Mouse (Mus musculus): Measurements from ENCODE around the gene Gm20696. TPM values are rescaled to one million over a fixed set of nuclear protein-coding genes. Genes with fewer than 3 reads are reported as not detected.

Gm20696 gene
- total RNA-seq, 2 experiments from 2014 or later, result 11.2 to 15.9 TPM

DNA sequence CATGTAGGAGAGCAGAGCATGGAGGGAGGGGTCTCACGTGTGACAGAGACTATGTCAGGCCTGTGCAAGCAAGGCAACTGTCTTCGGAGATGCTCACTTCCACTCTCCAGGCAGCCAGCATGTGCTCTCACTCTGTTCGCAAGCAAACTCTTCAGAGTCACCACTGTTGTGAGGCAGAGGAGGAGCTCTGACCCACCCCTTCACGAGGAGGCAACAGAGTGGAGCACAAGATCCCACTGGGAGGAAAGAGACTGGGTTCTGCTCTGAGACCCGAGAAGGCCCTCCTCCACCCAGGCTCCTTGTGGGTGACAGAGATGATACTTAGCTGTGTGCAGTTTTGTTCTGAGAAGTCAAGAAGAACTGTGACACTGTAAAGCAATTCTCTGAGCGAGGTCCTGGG lies 392.4 kb downstream of the Gm20696 start:
- no peak for DNase-seq
- intact Hi-C loops (cut with DNase I), result loop anchor here (10.0 kb wide), 1 partner anchor 251 kb away; the partner anchor contains the start of gene Foxp1

DNA sequence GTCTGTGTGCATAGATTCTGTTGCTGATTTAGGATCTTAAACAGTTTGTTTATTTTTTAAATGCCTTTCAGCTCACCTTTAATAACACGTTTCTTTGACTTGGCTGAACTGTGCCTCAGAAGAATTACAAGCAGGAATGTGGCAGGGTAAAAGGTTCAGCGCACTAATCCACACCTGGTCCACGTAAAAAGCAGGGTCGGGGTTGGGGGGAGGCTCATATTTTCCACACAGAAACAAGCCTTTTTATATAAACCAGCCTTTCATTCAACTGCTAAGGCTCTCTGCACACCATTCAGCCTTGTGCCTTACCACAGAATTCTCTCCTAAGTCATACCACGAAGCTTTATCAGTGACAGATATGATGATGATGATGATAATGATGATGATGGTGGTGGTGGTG lies 393.4 kb downstream of the Gm20696 start:
- no peak for DNase-seq
- intact Hi-C loops (cut with DNase I), result loop anchor here (10.0 kb wide), 1 partner anchor 252 kb away; the partner anchor contains the start of gene Foxp1

DNA sequence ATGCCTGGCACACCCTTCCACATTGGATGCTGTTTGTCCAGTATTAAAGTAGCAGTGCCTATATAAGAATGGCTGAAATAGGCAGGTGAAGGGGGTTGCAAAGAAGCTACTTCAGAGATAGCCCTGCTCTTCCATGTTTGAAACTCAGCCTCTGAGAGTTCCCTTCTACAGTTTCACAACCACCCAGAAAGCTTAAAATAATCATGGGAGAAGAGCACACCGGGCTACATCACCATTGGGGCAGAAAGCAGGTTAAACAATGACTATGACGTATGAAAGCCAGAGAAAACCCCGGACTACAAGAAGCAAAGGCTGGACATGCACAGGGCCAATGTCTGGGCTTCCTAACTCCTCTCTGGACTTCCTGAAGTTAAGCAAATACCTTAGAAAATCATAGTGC lies 394.4 kb downstream of the Gm20696 start:
- intact Hi-C loops (cut with DNase I), result loop anchor here (10.0 kb wide), 1 partner anchor 253 kb away; the partner anchor contains the start of gene Foxp1
- no peak for DNase-seq

DNA sequence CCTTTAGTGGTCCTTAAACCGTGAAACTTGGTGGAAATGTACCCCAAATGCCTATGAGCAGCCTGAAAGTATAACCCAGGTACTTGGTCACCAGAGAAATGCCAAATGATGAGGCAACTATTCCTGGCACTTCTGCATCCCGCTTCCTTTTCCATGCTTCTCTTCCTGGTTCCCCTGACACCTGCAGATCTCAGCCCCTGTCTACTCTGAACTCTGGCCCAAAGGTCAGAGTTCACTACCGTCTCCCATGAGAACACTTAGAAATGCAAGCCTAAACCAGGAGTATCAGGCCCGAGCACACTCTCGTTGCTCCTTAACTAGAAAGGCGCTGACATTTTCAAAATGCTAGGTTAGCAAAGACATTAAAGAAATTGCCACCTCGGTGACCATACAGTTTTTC lies 394.9 kb downstream of the Gm20696 start:
- no peak for DNase-seq
- intact Hi-C loops (cut with DNase I), result loop anchor here (10.0 kb wide), 1 partner anchor 253 kb away; the partner anchor contains the start of gene Foxp1

DNA sequence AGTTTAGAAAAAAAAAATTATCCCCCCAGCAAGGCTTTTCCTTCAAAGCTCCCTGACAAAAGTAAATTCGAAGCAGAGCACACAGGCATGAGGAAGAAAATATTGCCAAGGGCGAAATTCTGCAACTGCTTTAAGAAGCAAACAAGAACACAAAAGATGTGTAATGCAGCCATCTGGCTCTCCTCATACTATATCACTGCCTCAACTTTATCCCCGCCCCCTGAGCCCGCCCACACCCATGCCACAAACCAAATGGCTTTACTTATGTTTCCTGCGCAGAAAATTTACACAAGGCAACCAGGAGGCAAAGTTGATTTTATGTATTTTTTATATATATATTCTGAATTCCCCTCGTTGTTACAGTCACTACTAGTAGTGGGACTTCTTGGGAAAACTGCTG lies 396.7 kb downstream of the Gm20696 start:
- intact Hi-C loops (cut with DNase I), result loop anchor here (10.0 kb wide), 2 partner anchors 255 to 1165 kb away; partner anchors contain the start of gene Foxp1
- no peak for DNase-seq

DNA sequence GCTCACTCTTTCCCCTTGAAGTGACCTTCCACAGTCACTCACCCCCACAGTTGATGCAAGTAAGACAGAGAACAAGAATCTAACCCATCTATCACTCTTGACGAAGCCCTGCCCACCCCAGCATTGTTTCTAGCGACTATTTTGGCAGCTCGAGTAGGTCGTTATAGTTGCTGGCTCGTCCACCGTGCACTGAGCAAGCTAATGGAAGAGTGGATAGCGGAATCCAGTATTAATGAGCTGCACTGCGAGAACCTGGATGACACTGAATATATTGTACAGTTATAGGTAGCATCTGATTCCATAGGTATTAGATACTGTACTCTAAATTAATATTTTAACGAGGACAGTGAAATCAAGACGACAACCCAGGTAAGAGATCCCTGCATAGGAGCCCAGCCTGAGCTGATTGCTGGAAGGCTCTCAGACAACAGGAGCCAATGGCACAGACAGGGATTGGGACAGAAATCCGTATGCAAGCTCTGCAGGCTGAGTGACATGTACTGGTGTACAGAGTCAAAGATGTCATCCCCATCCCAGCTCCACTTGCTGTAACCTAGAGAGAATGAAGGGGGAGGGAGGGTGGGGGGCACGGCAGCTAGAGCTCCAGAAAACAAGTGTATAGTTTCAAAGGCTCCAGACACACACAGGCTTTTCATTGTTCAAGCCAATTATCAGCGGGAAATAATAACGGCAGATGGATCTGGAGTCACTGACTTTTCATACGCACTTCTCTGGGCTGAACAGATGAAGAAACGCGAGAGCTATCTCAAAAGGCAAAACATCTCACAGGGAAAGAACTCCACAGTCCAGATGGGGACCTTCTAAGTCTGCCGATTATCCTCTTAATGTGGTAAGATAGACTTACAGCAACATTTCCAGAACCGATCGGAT lies 398.2 kb downstream of the Gm20696 start:
- no peak for DNase-seq
- intact Hi-C loops (cut with DNase I), result loop anchor here (10.0 kb wide), 1 partner anchor 1164 kb away; no protein-coding TSS in a partner anchor

DNA sequence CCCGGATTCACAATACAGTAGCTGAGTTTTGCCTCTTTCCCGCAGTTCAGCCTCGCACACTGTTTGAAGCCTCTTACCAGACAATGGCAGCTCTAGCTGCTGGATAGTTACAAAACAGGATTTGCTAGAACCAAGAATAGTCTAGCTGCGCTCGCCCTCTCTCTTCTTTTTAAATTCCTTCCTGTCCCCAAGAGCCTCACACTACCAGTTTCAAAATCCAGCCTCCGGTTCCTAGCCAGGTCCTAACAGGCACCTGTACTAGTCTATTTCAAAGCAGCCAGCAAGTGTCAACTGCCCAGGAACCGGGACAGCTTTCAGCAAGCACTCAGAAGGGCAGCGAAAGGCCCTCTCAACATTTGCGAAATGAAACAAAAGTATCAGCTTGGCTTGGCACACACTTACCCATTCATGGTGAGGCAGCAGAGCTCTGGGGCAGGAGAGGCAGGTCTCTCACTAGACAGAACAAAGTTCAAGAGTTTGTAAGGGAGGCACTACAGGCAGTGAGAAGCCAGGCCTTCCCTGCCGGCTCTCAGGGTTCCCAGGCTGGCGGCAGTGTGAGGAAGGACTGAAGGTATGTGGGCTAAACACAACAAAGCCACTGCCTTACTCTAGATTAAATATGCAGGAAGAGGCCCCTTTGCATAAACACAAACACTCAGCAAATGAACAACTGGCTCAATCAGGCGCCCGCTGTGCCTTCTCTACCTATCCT lies 400.5 kb downstream of the Gm20696 start:
- intact Hi-C loops (cut with DNase I), result loop anchor here (10.0 kb wide), 1 partner anchor 1161 kb away; no protein-coding TSS in a partner anchor
- no peak for DNase-seq

DNA sequence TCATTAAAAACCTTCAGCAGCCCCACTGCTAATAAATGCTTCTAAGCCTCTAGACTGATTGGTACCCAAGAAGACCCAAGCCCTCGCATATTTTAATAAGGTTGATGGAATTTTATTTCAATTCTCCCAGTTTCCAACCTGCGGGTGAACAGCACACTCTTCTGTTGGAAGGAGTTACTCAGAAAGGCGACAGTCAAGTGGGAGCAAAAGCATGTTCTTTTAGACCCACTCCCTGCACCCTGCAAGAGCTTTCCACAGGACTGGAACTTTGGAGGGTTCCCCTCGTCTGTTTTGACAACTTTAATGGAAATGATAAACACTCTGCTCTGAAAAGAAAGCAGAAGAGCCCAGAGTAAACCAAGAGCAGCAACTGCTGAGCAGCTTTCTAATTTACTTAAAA lies 401.4 kb downstream of the Gm20696 start:
- intact Hi-C loops (cut with DNase I), result loop anchor here (10.0 kb wide), 1 partner anchor 1160 kb away; no protein-coding TSS in a partner anchor
- no peak for DNase-seq

DNA sequence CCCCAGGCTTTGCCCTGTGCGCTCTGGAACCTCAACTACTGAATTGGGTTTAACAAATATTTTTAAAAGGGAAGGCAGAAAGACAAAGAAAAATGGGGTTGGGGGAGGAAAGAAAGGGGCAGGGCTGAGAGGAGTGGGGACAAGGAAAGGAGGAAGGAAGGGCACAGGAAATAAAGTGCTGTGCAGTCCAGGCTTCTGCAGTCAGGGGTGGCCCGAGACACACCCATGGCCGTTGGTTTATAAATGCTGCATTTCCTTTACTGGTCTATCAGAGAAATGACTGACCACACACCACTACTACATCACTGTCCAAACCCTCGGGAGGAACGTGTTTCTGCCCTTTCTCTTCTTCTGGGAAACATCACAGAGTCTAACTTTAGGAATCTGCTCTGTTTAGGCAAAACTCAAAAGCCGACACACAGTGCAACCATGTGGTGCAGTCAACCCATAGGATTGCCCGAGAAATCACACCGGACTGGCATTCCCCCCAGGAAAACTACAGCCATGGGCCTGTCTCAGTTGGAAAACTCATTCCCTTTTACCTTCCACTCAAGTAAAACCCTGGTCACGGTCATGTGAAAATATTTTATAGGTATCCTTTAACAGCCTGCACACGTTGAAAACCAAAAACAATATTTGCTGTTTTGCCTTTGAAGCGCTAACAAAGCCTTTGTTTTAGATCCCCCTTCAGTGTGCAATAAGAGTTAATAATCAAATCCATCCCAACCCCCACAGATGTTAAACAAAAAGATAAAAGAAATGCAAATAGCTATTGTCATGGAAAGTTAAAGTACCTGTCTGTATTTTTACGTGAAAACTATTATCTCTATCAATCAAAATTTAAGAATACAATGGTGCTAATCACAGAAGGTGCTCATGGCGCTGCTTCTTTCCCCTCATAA lies 402.2 kb downstream of the Gm20696 start:
- no peak for DNase-seq
- intact Hi-C loops (cut with DNase I), result loop anchor here (10.0 kb wide), 1 partner anchor 1160 kb away; no protein-coding TSS in a partner anchor

DNA sequence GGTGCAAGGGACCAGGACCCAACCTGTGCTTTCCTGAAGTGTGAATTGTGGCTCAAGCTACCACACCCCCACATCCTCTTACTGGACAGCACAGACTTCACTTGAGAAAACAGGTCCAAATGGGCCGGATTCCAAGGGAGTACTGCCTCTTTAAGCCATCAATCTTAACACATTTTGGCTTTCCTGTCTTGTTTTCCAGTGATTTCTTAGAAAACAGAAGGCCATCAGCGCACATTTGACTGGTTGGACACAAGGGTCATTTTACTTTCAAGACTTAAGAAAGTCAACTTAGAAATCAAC lies 402.8 kb downstream of the Gm20696 start:
- intact Hi-C loops (cut with DNase I), result loop anchor here (10.0 kb wide), 1 partner anchor 1159 kb away; no protein-coding TSS in a partner anchor
- no peak for DNase-seq

DNA sequence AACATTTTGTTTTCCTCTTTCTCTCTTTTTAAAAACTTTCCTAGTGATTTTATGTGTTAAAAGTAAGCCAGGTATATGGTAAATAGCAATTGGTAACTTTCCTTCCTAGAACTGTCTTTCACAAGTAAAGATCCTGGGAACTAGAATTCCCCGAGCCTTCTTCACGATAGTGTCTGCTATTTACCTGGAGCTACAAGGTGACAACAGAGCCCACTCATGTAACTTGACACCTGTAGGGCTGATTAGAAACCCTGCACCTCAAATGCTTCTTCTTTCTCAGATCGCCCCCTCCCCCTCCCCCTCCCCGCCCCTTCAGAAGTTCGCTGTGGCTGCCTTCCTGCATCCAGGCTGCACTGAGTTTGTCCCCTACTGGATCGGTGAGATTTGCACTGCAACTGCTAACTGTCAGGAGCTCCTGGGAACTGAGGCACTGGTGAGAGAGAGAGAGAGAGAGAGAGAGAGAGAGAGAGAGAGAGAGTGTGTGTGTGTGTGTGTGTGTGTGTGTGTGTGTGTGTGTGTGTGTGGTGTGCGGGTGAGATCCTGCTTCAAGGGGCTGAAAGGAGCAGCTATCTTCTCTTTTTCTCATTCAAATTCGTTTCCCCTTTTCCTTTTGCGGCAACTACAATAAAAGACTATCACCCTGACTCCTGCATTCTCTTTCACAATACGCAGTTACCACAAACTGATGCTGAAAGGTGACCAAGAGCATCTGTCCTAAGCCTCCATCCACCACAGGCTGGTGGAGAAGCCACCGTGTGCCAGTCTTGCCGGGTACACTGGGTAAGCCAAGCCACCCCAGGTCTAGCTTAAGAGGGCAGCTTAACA lies 403.3 kb downstream of the Gm20696 start:
- intact Hi-C loops (cut with DNase I), result loop anchor here (10.0 kb wide), 1 partner anchor 1158 kb away; no protein-coding TSS in a partner anchor
- no peak for DNase-seq

DNA sequence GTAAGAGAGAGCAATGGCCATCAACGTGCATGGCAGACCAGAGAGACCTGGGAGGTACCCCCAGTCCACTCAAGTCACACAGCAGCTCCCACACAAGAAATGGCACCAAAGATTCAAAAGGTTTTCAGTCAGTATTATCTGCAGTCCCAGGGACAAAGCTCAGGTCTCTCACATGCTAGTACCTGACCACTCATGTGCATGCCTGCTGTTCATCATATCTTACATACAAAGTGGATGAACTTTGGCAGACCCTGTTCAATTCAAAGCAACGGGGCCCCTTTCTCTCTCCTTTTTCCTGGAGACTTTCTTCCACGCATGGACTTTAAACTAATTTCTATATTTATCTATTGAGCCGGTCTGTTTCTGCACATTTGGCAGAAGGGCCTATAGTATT lies 404.9 kb downstream of the Gm20696 start:
- no peak for DNase-seq
- intact Hi-C loops (cut with DNase I), result loop anchor here (10.0 kb wide), 1 partner anchor 1157 kb away; no protein-coding TSS in a partner anchor

DNA sequence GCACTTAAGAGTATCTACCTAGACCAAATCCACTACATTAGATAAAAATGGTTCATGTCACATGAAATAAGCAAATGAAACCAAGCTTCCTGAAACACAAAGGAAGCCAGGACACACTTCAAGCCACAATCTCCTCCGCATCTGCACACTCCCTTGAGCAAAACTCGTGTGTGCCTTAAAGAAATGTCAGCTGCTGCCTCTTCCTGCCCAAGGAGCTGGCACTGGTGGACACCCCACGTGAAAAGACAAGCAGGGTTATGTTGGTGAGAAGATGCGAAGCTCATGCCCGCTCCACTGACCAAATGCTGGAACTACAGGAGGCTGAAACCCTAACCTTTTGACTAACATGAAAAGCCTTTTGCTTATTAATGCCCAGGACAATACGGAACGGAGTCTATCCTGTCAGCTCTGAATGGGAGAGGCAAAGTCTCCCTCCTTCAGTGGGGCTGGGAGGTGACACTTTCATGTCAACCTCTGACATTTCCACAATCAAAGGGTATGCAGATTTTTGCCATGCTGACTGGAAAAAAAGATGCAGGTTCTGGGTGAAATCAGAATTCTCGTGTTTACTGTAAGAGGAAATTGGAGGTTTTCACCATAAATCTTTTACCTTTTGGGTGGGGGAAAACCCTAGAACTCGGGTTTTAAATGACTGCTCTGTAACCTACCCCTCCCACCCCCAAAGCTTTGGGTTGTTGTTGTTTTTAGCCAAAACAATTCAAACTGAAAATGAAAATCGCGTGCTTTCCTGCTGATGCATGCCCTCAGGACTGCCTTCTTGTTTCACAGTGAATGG lies 405.5 kb downstream of the Gm20696 start:
- intact Hi-C loops (cut with DNase I), result loop anchor here (10.0 kb wide), 1 partner anchor 1156 kb away; no protein-coding TSS in a partner anchor
- DNase-seq, result no peak

DNA sequence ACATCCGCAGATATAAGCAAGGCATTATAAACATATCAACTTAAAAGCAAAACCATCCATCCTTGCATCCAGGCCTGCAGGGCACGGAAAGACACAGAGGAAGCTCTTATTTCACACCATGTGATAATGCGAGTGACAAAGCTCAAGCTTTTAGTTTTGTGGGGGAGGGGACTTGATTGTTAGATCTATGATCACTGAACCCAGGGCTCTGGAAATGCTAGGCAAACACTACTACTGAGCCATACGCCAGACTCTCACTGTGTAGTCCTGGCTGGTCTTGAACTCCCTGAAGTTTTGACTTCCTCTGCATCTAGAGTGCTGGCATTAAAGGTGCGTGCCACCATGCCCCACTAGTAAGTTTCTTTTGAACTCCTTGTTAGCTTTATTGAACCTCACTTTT lies 408.3 kb downstream of the Gm20696 start:
- no peak for DNase-seq
- intact Hi-C loops (cut with DNase I), result no loop called here

DNA sequence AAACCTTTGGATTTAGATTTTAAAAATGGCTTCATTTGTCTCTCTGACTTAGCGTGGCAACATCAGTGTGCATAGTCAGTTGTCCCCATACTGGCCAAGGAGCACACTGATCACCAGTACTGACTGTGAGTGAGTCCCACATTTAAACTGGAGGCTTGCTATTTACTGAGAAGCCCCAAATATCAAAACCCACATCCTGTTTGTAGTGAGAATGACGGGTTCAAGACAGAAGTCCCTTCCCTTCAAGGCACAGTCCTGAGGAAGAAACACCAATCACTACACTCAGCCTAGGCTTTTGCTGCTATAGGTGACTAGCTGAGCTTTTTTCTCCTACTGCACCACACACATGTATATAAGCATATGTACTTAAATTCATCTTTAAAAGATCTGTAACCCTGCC lies 408.9 kb downstream of the Gm20696 start:
- intact Hi-C loops (cut with DNase I), result no loop called here
- DNase-seq, result no peak

DNA sequence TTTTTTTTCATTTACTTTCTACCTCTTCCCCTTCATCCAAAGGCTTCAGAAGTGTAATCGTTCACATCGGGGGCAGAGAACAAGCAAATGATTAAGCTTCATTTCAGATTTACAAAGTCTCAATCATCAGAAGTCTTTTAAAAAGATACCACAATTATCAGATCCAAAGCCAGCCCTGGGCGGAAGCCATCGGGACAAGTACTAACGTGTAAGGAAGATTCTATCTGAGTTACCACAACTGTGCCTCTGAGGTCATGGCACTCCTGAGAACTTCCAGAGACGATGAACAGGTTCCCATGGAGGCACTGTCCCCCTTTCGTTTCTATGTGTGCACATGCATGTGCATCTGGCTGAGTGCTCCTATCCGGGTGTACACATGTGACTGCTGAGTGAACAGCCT lies 413.3 kb downstream of the Gm20696 start:
- intact Hi-C loops (cut with DNase I), result no loop called here
- no peak for DNase-seq

DNA sequence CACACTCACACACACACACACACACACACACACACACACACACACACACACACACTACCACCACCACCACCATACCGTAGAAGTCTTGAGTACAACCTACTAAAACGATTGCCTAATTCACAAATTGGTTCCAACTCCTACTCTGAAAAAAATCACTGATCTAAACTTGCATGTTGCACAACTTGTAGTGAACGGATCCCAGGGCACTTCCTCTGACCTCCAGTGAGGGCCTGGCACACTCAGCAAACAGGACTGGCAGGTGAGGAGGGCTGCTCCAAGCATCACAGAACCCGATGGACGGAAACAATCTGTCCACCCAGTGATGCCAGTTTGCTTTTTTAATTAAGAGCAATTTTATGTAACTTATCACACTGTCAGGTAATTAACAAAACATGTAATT lies 413.8 kb downstream of the Gm20696 start:
- intact Hi-C loops (cut with DNase I), result no loop called here
- DNase-seq, result no peak

DNA sequence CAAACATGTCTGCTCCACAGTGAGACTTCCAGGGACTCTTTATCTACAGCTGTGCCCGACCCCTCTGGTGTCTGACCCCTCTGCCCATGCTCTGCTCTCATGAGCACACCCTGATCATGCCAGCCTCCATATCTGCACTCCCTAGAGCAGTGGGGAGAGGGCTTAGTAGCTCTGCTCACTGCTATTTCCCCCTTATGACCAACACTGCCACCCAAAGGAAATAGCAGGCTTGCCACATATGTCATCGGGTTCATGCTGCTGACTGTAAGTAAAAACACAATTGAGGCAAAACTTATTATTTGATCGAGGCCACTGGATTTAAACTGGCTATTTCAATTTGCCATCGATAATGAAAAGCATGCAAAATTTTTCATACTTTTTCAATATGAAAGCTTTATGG lies 414.7 kb downstream of the Gm20696 start:
- intact Hi-C loops (cut with DNase I), result no loop called here
- DNase-seq, result no peak

DNA sequence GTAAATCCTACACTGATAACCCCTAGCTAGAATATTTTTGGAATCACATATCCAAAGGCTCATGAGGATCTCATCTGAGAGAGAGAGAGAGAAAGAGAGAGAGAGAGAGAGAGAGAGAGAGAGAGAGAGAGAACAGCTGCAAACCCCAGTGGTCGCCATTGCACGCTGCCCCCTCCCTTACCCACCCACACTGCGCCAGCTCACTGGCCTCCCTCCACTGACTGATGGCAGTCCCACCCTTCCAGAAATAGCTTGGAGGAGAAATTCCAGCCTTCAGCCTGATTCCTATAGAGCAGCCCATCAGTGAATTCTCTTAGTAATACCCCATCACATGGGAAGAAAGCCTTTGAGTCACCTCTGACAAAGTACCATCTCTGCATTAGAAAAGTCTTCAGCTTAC lies 415.4 kb downstream of the Gm20696 start:
- DNase-seq, result no peak
- intact Hi-C loops (cut with DNase I), result no loop called here
